Mouse (Mus musculus): ENCODE results near the gene Fam240a. TPM values are rescaled to one million over a fixed set of nuclear protein-coding genes. Genes with fewer than 3 reads are reported as not detected.

Gene Fam240a
- polyA plus RNA-seq (2015; fragmentation: Nextera tagmentation; extraction: Ambion mirVana): not detected in 2 replicates

GRCm38 (mm10) chr9:110916786-110917185 lies at the start of gene Fam240a:
Fam240a (minus strand) TSS chr9:110916861.

GRCm38 (mm10) chr9:110951397-110951796 lies 34.7 kb upstream of the Fam240a start, which contains the start of gene Lrrc2:
Lrrc2 (plus strand) TSS chr9:110951545.

GRCm38 (mm10) chr9:110945926-110946325 lies 29.3 kb upstream of the Fam240a start, which contains the start of gene Tdgf1:
Tdgf1 (minus strand) TSS chr9:110946158.

GRCm38 (mm10) chr9:110879998-110880561 lies 36.6 kb downstream of the Fam240a start, which contains the start of gene Tmie:
Tmie (minus strand) TSS chr9:110880113.

GRCm38 (mm10) chr9:110879191-110879920 lies 37.3 kb downstream of the Fam240a start, which contains the start of gene Als2cl:
Als2cl (plus strand) TSS chr9:110879870.

Small RNAs within 50 kb of the gene (microRNA-seq; reads per million reads assigned to microRNA genes)
- not detected for gene Gm24269

Other genes with a start within 250 kb of the Fam240a start
- gene Myl3, start 175.0 kb downstream of the Fam240a start, polyA plus RNA-seq (2015; fragmentation: Nextera tagmentation; extraction: Ambion mirVana): 0.68 and 1.3 TPM in 2 replicates
- gene Pth1r, start 169.7 kb downstream of the Fam240a start, polyA plus RNA-seq (2015; fragmentation: Nextera tagmentation; extraction: Ambion mirVana): 15.6 and 16.3 TPM in 2 replicates
- not detected in 2 replicates for gene Prss42, start 118.7 kb downstream of the Fam240a start, polyA plus RNA-seq (2015; fragmentation: Nextera tagmentation; extraction: Ambion mirVana)
- 0.23 TPM in 1 of 2 replicates, not detected in the other for gene Prss44, start 102.9 kb downstream of the Fam240a start, polyA plus RNA-seq (2015; fragmentation: Nextera tagmentation; extraction: Ambion mirVana)
- 0.14 TPM in 1 of 2 replicates, not detected in the other for gene Prss43, start 90.2 kb downstream of the Fam240a start, polyA plus RNA-seq (2015; fragmentation: Nextera tagmentation; extraction: Ambion mirVana)
- gene Prss45, start 82.3 kb downstream of the Fam240a start, polyA plus RNA-seq (2015; fragmentation: Nextera tagmentation; extraction: Ambion mirVana): 0.13 TPM in 1 of 2 replicates, not detected in the other
- not detected in 2 replicates for gene Prss46, start 72.4 kb downstream of the Fam240a start, polyA plus RNA-seq (2015; fragmentation: Nextera tagmentation; extraction: Ambion mirVana)
- 1.5 and 2.2 TPM in 2 replicates for gene Prss50, start 58.9 kb downstream of the Fam240a start, polyA plus RNA-seq (2015; fragmentation: Nextera tagmentation; extraction: Ambion mirVana)
- 5.5 and 6.2 TPM in 2 replicates for gene Als2cl, start 37.0 kb downstream of the Fam240a start, polyA plus RNA-seq (2015; fragmentation: Nextera tagmentation; extraction: Ambion mirVana)
- 15.2 and 18.3 TPM in 2 replicates for gene Tmie, start 36.7 kb downstream of the Fam240a start, polyA plus RNA-seq (2015; fragmentation: Nextera tagmentation; extraction: Ambion mirVana)
- 1.9 and 2.5 TPM in 2 replicates for gene Tdgf1, start 29.3 kb upstream of the Fam240a start, polyA plus RNA-seq (2015; fragmentation: Nextera tagmentation; extraction: Ambion mirVana)
- gene Lrrc2, start 34.7 kb upstream of the Fam240a start, polyA plus RNA-seq (2015; fragmentation: Nextera tagmentation; extraction: Ambion mirVana): 3.9 TPM in 2 replicates
- gene Rtp3, start 73.7 kb upstream of the Fam240a start, polyA plus RNA-seq (2015; fragmentation: Nextera tagmentation; extraction: Ambion mirVana): not detected in 2 replicates
- gene Ltf, start 102.4 kb upstream of the Fam240a start, polyA plus RNA-seq (2015; fragmentation: Nextera tagmentation; extraction: Ambion mirVana): 0.45 and 0.98 TPM in 2 replicates
- gene Ccrl2, start 140.7 kb upstream of the Fam240a start, polyA plus RNA-seq (2015; fragmentation: Nextera tagmentation; extraction: Ambion mirVana): 1.4 and 1.8 TPM in 2 replicates
- gene Lrrfip2, start 200.7 kb upstream of the Fam240a start, polyA plus RNA-seq (2015; fragmentation: Nextera tagmentation; extraction: Ambion mirVana): 38.7 and 42.1 TPM in 2 replicates